Mouse (Mus musculus): ENCODE measurements around the gene Gm17727. TPM values are rescaled to one million over a fixed set of nuclear protein-coding genes. Genes with fewer than 3 reads are reported as not detected.
"Not testable (repeated sequence)": the region's sequence is repeated elsewhere in the genome, so short reads cannot be mapped to it uniquely, and the experiment has no call there.

Gene Gm17727
- not detected in 2 replicates for polyA plus RNA-seq (2016; fragmentation: Nextera tagmentation; extraction: Ambion mirVana)

- Histone ChIP-seq H3K27me3 (ENCODE audit: low read depth, poor library complexity, severe bottlenecking) (no peaks in the 10 kb centered on the region), H3K4me1 (no peaks in the 10 kb centered on the region), H3K36me3 (no peaks in the 10 kb centered on the region), H3K4me3 (no peak within 1 kb of the TSS), H3K27ac (no peak within 1 kb of the TSS), H3K9me3 (replicated peaks) (no peaks in the 10 kb centered on the region)
- DNase-seq (ENCODE audit: low spot score) = no peak
- 69% methylated on average over 3 of the region's 3 CpGs for WGBS
Observed at GRCm38 (mm10) chr9:35778009-35778408, at the start of gene Gm17727. Gene Gm17727 (minus strand): TSS chr9:35778109.

GRCm38 (mm10) chr9:35817881-35818280 lies 40.0 kb upstream of the Gm17727 start:
- not testable (repeated sequence) for H3K4me3 ChIP-seq; H3K9me3 ChIP-seq (replicated peaks); H3K27ac ChIP-seq; H3K36me3 ChIP-seq; H3K4me1 ChIP-seq; DNase-seq (ENCODE audit: low spot score); H3K27me3 ChIP-seq (ENCODE audit: low read depth, poor library complexity, severe bottlenecking)
- WGBS = 94% methylated on average over 15 of the region's 15 CpGs

- no peaks in the 10 kb centered on the region for H3K36me3 ChIP-seq
- H3K4me3 ChIP-seq = no peak overlapping the region
- no peak overlapping the region for H3K27ac ChIP-seq
- no peaks in the 10 kb centered on the region for H3K27me3 ChIP-seq (ENCODE audit: low read depth, poor library complexity, severe bottlenecking)
- DNase-seq (ENCODE audit: low spot score) = no peak
- H3K9me3 ChIP-seq (replicated peaks) = 0 out of 2 replicates have a peak, but pooled peaks cover 1% of the 10 kb centered on the region
- H3K4me1 ChIP-seq = no peaks in the 10 kb centered on the region
Observed at GRCm38 (mm10) chr9:35798146-35798545, 20.2 kb upstream of the Gm17727 start.

GRCm38 (mm10) chr9:35790001-35790400 lies 12.1 kb upstream of the Gm17727 start, which contains the start of the genes Gm27235 and D730048I06Rik:
Gene Gm27235 (minus strand): TSS chr9:35790101.
Gene D730048I06Rik (minus strand): TSS chr9:35790112.
- no peaks in the 10 kb centered on the region for H3K4me1 ChIP-seq
- H3K27ac ChIP-seq = no peak within 1 kb of the TSS
- no peaks in the 10 kb centered on the region for H3K36me3 ChIP-seq
- H3K9me3 ChIP-seq (replicated peaks) = 0 out of 2 replicates have a peak, but pooled peaks cover 2% of the 10 kb centered on the region
- DNase-seq (ENCODE audit: low spot score) = no peak
- 97% methylated on average over 3 of the region's 3 CpGs for WGBS
- H3K4me3 ChIP-seq = no peak within 1 kb of the TSS
- no peaks in the 10 kb centered on the region for H3K27me3 ChIP-seq (ENCODE audit: low read depth, poor library complexity, severe bottlenecking)

GRCm38 (mm10) chr9:35756843-35757242 lies 21.1 kb downstream of the Gm17727 start:
- Histone ChIP-seq H3K4me3 (no peak overlapping the region), H3K27me3 (ENCODE audit: low read depth, poor library complexity, severe bottlenecking) (no peaks in the 10 kb centered on the region), H3K9me3 (replicated peaks) (no peaks in the 10 kb centered on the region), H3K27ac (no peak overlapping the region), H3K4me1 (no peaks in the 10 kb centered on the region), H3K36me3 (no peaks in the 10 kb centered on the region)
- DNase-seq (ENCODE audit: low spot score) = no peak

- DNase-seq (ENCODE audit: low spot score) = no peak
- no peaks in the 10 kb centered on the region for H3K27me3 ChIP-seq (ENCODE audit: low read depth, poor library complexity, severe bottlenecking)
Observed at GRCm38 (mm10) chr9:35740749-35741148, 37.2 kb downstream of the Gm17727 start, which contains the start of gene Gm17677. Gene Gm17677 (plus strand): TSS chr9:35741049.

More at GRCm38 (mm10) chr9:35740749-35741148, 37.2 kb downstream of the Gm17727 start, which contains the start of gene Gm17677:
- Histone ChIP-seq H3K27ac (no peak within 1 kb of the TSS), H3K9me3 (replicated peaks) (0 out of 2 replicates have a peak, but pooled peaks cover 4% of the 10 kb centered on the region), H3K4me3 (no peak within 1 kb of the TSS), H3K4me1 (no peaks in the 10 kb centered on the region), H3K36me3 (no peaks in the 10 kb centered on the region)

Other genes with a start within 250 kb of the Gm17727 start
- gene Ddx25, start 219.6 kb downstream of the Gm17727 start, polyA plus RNA-seq (2016; fragmentation: Nextera tagmentation; extraction: Ambion mirVana) = 4.9 and 6.0 TPM in 2 replicates
- gene Pus3, start 219.5 kb downstream of the Gm17727 start, polyA plus RNA-seq (2016; fragmentation: Nextera tagmentation; extraction: Ambion mirVana) = 21.2 and 22.3 TPM in 2 replicates
- gene Pate2, start 207.8 kb downstream of the Gm17727 start, polyA plus RNA-seq (2016; fragmentation: Nextera tagmentation; extraction: Ambion mirVana) = 1.2 and 1.4 TPM in 2 replicates
- gene Hyls1, start 207.7 kb downstream of the Gm17727 start, polyA plus RNA-seq (2016; fragmentation: Nextera tagmentation; extraction: Ambion mirVana) = 19.5 and 22.4 TPM in 2 replicates
- 0.19 TPM in 1 of 2 replicates, not detected in the other for gene Pate4, start 166.2 kb downstream of the Gm17727 start, polyA plus RNA-seq (2016; fragmentation: Nextera tagmentation; extraction: Ambion mirVana)
- gene Pate3, start 129.9 kb downstream of the Gm17727 start, polyA plus RNA-seq (2016; fragmentation: Nextera tagmentation; extraction: Ambion mirVana) = 0.10 TPM in 1 of 2 replicates, not detected in the other
- not detected in 2 replicates for gene Pate1, start 90.7 kb downstream of the Gm17727 start, polyA plus RNA-seq (2016; fragmentation: Nextera tagmentation; extraction: Ambion mirVana)
- not detected in 2 replicates for gene Gm17677, start 37.1 kb downstream of the Gm17727 start, polyA plus RNA-seq (2016; fragmentation: Nextera tagmentation; extraction: Ambion mirVana)
- not detected in 2 replicates for gene Gm27235, start 12.0 kb upstream of the Gm17727 start, polyA plus RNA-seq (2016; fragmentation: Nextera tagmentation; extraction: Ambion mirVana)
- gene D730048I06Rik, start 12.0 kb upstream of the Gm17727 start, polyA plus RNA-seq (2016; fragmentation: Nextera tagmentation; extraction: Ambion mirVana) = not detected in 2 replicates
- not detected in 2 replicates for gene 9230110F15Rik, start 66.0 kb upstream of the Gm17727 start, polyA plus RNA-seq (2016; fragmentation: Nextera tagmentation; extraction: Ambion mirVana)
- not detected in 2 replicates for gene 9230113P08Rik, start 130.3 kb upstream of the Gm17727 start, polyA plus RNA-seq (2016; fragmentation: Nextera tagmentation; extraction: Ambion mirVana)